Mouse (Mus musculus): ENCODE data around the gene Mnat1. TPM values are rescaled to one million over a fixed set of nuclear protein-coding genes. Genes with fewer than 3 reads are reported as not detected.

Mnat1 gene
- total and polyA plus RNA-seq, 2 experiments from 2014 or later: 16.1 to 16.3 TPM

DNA sequence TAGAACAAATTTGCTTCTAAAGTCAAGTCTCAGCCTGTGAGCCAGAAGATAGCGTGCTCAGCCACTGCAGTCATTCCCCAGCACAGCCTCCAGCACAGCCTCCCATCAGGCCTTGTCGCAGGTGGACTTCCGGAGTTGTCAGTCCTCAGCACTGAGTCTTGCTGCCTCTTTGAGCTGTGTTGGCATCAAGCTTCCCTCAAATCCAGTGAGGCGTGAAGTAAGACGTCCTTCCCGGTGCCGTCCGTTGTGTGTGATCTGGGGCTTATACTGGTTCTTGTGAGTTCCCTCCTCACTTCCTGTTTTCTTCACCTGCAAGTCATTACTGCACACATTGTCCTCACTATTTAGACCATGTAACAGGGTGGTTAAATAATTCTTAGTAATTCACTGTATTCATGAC is 60.4 kb downstream of the Mnat1 start:
- TF ChIP-seq CTCF (IDR thresholded peaks at IDR 0.05; ENCODE audit: low read depth): no peak
- Histone ChIP-seq H3K4me1 (ENCODE audit: insufficient read depth) (no peaks in the 10 kb centered on the region), H3K4me3 (ENCODE audit: low read depth, low read length) (no peak overlapping the region), H3K27ac (ENCODE audit: low read depth, low read length) (no peak overlapping the region), H3K27me3 (ENCODE audit: insufficient read depth, low read length) (no peaks in the 10 kb centered on the region), H3K9ac (no peak overlapping the region), H3K9me3 (ENCODE audit: low read length) (no peaks in the 10 kb centered on the region), H3K4me2 (ENCODE audit: low read depth) (no peak overlapping the region), H3K36me3 (ENCODE audit: insufficient read depth) (0 out of 2 replicates have a peak, but pooled peaks cover 6% of the 10 kb centered on the region)
- DNase-seq (no peak), ATAC-seq (no peak)
- WGBS: 62% methylated on average over 8 of the region's 8 CpGs

DNA sequence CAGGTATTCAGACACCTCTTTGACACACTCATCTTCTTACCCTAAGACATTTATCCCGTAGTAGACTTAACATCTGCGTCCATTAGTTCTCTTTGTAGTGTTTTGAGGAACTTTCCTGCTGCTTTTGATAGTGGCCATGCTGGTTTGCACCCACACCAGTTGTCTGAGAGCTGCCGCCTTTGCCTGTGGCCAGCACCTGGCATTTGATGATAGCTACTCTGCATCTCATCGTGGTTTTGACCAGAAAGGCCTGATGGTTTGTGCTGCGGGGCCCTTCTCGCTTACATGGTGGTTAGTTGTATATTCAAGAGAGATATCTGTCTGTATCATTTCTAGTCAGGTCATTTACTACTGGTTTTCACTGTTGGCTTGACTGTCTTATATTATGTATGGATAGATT is 73.8 kb downstream of the Mnat1 start:
- H3K27me3 ChIP-seq (ENCODE audit: insufficient read depth, low read length): no peaks in the 10 kb centered on the region
- 94% methylated on average over 6 of the region's 6 CpGs for WGBS

DNA sequence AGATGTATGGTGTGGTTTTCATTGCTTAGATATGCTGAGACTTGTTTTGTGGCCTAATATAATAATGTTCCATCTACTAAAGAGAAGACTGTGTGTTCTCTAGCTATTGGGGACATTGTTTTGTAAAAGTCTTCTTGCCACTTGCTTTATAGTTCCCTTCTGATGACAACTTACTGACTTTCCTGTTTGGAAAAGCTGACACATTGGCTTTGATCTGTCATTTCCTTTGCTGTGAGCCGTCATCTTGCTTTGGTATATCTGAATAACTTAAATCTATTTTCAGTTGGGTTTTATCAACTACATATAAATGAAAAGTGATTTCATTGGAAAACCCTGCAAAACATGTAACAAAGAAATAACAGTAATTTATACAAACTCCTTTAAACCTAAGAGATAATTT is 74.9 kb downstream of the Mnat1 start:
- 60% methylated on average over 1 of the region's 1 CpGs for WGBS
- Histone ChIP-seq H3K27ac (ENCODE audit: low read depth, low read length) (no peak overlapping the region), H3K4me3 (ENCODE audit: low read depth, low read length) (no peak overlapping the region), H3K9me3 (ENCODE audit: low read length) (no peaks in the 10 kb centered on the region), H3K36me3 (ENCODE audit: insufficient read depth) (no peaks in the 10 kb centered on the region), H3K9ac (no peak overlapping the region), H3K27me3 (ENCODE audit: insufficient read depth, low read length) (no peaks in the 10 kb centered on the region), H3K4me2 (ENCODE audit: low read depth) (no peak overlapping the region), H3K4me1 (ENCODE audit: insufficient read depth) (no peaks in the 10 kb centered on the region)
- no peak for TF ChIP-seq CTCF (IDR thresholded peaks at IDR 0.05; ENCODE audit: low read depth)
- ATAC-seq: no peak
- DNase-seq: no peak

More for the DNA sequence above, 73.8 kb downstream of the Mnat1 start:
- H3K4me2 ChIP-seq (ENCODE audit: low read depth): no peak overlapping the region
- DNase-seq: no peak
- no peak overlapping the region for H3K9ac ChIP-seq
- no peak for TF ChIP-seq CTCF (IDR thresholded peaks at IDR 0.05; ENCODE audit: low read depth)
- H3K4me3 ChIP-seq (ENCODE audit: low read depth, low read length): no peak overlapping the region
- no peaks in the 10 kb centered on the region for H3K4me1 ChIP-seq (ENCODE audit: insufficient read depth)
- no peak for ATAC-seq
- H3K36me3 ChIP-seq (ENCODE audit: insufficient read depth): no peaks in the 10 kb centered on the region
- H3K27ac ChIP-seq (ENCODE audit: low read depth, low read length): no peak overlapping the region
- no peaks in the 10 kb centered on the region for H3K9me3 ChIP-seq (ENCODE audit: low read length)

DNA sequence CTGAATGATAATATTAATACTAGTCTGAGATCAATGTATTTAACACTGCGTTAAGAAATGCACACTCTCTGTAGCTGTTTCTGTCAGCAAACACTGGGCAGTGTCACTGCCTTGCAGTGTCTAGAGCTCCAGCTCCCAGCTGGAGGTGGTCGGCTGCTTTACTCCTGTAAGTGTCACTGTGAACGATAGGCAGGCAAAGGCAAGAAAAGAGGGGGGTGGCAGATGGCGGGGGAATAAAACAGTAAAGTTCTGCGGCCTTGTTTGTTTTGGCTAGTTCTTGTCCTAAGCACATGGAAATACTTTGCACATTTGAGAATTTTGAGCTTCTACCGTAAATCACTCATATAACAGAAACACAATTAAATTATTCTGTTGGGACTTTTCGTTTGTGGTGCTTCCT is 75.9 kb downstream of the Mnat1 start:
- Histone ChIP-seq H3K9ac (no peak overlapping the region), H3K4me3 (ENCODE audit: low read depth, low read length) (no peak overlapping the region), H3K36me3 (ENCODE audit: insufficient read depth) (no peaks in the 10 kb centered on the region), H3K27me3 (ENCODE audit: insufficient read depth, low read length) (no peaks in the 10 kb centered on the region), H3K27ac (ENCODE audit: low read depth, low read length) (no peak overlapping the region), H3K4me1 (ENCODE audit: insufficient read depth) (no peaks in the 10 kb centered on the region), H3K4me2 (ENCODE audit: low read depth) (no peak overlapping the region), H3K9me3 (ENCODE audit: low read length) (no peaks in the 10 kb centered on the region)
- DNase-seq (no peak), ATAC-seq (no peak)
- WGBS: 60% methylated on average over 7 of the region's 7 CpGs
- TF ChIP-seq CTCF (IDR thresholded peaks at IDR 0.05; ENCODE audit: low read depth): no peak

DNA sequence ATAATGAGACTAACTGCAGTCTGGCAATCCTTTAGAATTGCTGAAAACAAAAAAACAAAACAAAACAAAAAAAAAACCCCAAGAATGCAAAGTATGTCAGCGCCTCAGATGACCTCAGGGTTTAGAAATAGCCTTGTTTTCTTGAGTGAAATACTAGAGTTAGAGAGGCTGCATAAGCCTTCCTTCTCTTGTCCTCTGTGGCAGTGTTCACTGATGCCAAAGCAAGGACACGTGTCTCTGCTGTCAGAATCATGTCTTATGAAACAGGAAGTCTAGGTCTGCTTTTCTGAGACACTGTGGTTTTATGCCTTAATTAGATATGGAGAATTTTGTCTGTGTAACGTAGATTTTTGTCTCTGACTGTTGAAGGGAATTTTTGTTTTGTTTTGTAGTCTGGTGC is 78.1 kb downstream of the Mnat1 start:
- no peak for DNase-seq
- H3K9ac ChIP-seq: no peak overlapping the region
- WGBS: 35% methylated on average over 3 of the region's 3 CpGs
- H3K36me3 ChIP-seq (ENCODE audit: insufficient read depth): no peaks in the 10 kb centered on the region
- H3K27me3 ChIP-seq (ENCODE audit: insufficient read depth, low read length): no peaks in the 10 kb centered on the region
- H3K4me2 ChIP-seq (ENCODE audit: low read depth): no peak overlapping the region
- H3K27ac ChIP-seq (ENCODE audit: low read depth, low read length): no peak overlapping the region
- no peak for TF ChIP-seq CTCF (IDR thresholded peaks at IDR 0.05; ENCODE audit: low read depth)
- no peak overlapping the region for H3K4me3 ChIP-seq (ENCODE audit: low read depth, low read length)
- no peaks in the 10 kb centered on the region for H3K9me3 ChIP-seq (ENCODE audit: low read length)
- no peak for ATAC-seq
- H3K4me1 ChIP-seq (ENCODE audit: insufficient read depth): no peaks in the 10 kb centered on the region

DNA sequence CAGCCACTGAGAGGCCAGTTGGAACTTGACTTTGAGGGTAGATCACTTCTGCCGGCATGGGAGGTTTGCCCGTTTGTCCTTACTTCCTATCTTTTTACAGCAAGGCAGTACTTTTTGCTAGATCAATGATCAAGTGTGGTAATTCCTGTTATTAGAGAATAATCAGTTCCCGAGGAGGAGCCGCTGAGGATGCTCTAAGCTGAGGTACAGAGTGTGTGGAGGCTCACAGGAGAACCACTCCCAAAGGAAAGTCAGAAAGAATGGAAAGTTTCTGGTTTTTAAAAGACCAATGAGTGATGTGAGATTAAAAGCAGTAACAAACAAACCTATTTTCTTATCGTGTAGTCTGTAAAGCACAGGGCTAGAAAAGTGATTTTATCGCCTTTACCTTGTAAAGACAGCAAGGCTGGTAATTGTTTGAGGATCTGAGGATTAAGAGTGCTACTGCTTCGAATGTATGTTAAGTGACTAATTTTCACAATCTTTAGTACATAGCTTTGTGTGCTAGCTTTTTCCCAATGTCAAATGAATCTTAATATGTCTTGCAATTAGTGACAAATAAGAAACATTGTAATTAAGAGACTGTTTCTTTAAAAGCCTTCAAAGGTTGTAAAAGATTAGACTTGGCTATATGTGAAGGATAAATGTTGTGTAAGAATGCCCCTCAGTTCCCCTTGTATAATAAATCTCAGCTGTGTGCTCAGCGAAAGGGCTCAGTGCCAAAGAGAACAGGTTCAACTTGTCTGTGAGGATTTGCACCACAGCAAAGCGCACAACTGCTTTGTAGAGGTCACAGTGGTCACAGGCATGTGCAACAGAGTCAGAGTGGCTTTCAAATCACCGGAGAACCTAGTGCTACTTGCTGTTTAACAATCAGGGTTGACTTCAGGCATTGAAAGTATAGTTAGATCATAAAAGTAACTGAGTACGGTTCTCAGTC is 82.5 kb downstream of the Mnat1 start:
- H3K4me3 ChIP-seq (ENCODE audit: low read depth, low read length): no peak overlapping the region
- H3K36me3 ChIP-seq (ENCODE audit: insufficient read depth): no peaks in the 10 kb centered on the region
- H3K27me3 ChIP-seq (ENCODE audit: insufficient read depth, low read length): no peaks in the 10 kb centered on the region
- no peak overlapping the region for H3K4me2 ChIP-seq (ENCODE audit: low read depth)
- no peaks in the 10 kb centered on the region for H3K4me1 ChIP-seq (ENCODE audit: insufficient read depth)
- H3K9me3 ChIP-seq (ENCODE audit: low read length): no peaks in the 10 kb centered on the region
- 65% methylated on average over 11 of the region's 11 CpGs for WGBS
- no peak overlapping the region for H3K9ac ChIP-seq
- ATAC-seq (no peak), DNase-seq (no peak)
- H3K27ac ChIP-seq (ENCODE audit: low read depth, low read length): no peak overlapping the region
- no peak for TF ChIP-seq CTCF (IDR thresholded peaks at IDR 0.05; ENCODE audit: low read depth)

DNA sequence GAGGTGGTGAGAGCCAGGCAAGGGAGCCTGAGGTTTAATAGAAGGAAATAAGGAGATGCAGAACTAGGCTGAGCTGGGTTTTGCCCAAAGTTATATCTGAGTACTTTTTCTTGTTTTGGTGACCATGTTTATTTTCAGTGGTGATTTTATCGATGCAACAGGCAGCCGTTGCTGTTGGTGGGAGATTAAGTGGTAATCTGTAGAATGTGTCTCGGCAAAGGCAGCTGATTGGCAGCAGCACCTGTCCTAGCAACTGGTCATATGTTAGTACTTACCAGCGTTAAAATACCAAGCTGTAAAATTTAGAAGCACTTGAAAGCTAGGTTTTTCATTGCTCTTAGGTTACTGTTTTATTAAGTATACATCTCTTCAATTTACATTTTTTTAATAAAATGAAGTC is 83.5 kb downstream of the Mnat1 start:
- no peaks in the 10 kb centered on the region for H3K9me3 ChIP-seq (ENCODE audit: low read length)
- no peak overlapping the region for H3K4me3 ChIP-seq (ENCODE audit: low read depth, low read length)
- 73% methylated on average over 4 of the region's 4 CpGs for WGBS
- ATAC-seq: no peak
- H3K9ac ChIP-seq: no peak overlapping the region
- TF ChIP-seq CTCF (IDR thresholded peaks at IDR 0.05; ENCODE audit: low read depth): no peak
- DNase-seq: no peak
- H3K27me3 ChIP-seq (ENCODE audit: insufficient read depth, low read length): no peaks in the 10 kb centered on the region
- no peaks in the 10 kb centered on the region for H3K4me1 ChIP-seq (ENCODE audit: insufficient read depth)
- no peak overlapping the region for H3K4me2 ChIP-seq (ENCODE audit: low read depth)
- H3K27ac ChIP-seq (ENCODE audit: low read depth, low read length): no peak overlapping the region
- no peaks in the 10 kb centered on the region for H3K36me3 ChIP-seq (ENCODE audit: insufficient read depth)

Measured in forebrain, postnatal 0 days (tissue).